Mouse (Mus musculus): ENCODE measurements at regions not wholly inside any gene's neighbourhood (a gene's known extent, or its start where the extent isn't known, plus 50 kb on each side); places are given as distances from the start of the nearest gene placed in this dataset.

DNA sequence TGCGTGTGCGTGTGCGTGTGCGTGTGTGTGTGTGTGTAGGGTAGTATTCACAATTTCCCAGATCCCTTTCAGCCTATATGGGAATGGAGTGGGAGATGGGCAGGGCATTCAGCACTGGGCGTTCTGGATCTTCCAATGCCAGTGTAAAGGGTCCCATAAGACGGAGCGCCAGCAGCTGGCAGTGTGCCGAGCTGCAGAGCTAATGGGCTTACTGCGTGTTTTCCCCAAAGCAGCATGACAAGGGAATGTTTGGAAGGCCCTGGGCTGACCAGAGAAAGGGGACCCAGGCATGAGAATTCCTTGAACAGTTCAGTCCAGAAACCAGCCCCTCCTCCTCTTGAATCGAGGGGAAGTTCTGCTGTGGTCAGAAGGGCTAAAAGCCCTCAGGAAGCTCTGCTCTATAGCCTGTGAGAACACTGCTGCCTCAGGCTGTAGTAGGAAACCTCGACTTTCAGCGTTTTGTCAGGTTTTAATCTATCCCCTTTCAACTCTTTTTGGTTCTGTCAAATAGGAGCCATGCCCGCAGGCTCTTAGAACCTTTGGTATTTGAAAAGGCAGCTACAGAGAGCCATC is 172.4 kb downstream of the Ktn1 start:
- no peaks in the 10 kb centered on the region for H3K36me3 ChIP-seq (ENCODE audit: control insufficient read depth, insufficient read depth, low read length, poor library complexity, severe bottlenecking)
- in situ Hi-C loops (cut with MboI; ENCODE audit: low sequenced_read_pairs in 2 of 2, unreplicated experiment in 2 of 2), result no loop called here
- no peaks in the 10 kb centered on the region for H3K9me3 ChIP-seq (ENCODE audit: control insufficient read depth, insufficient read depth, low read depth, low read length)
- H3K4me3 ChIP-seq (ENCODE audit: insufficient read depth in 1 of 2, low read depth in 1 of 2, low read length in 2 of 2, poor library complexity in 1 of 2, severe bottlenecking in 1 of 2), result no peak overlapping the region
- H3K4me1 ChIP-seq (ENCODE audit: control insufficient read depth in 2 of 2, insufficient read depth in 2 of 2, low read length in 2 of 2, poor library complexity in 1 of 2), result 0 out of 4 replicates have a peak, but pooled peaks cover 0 to 4% of the 10 kb centered on the region in 2 experiments
- no peak overlapping the region for H3K27ac ChIP-seq (ENCODE audit: insufficient read depth, low read depth, low read length, poor library complexity, severe bottlenecking)
- TF ChIP-seq HCFC1 (IDR thresholded peaks at IDR 0.05; ENCODE audit: borderline replicate concordance, insufficient read depth, low read length), result no peak
- no peak for TF ChIP-seq ZNF384 (IDR thresholded peaks at IDR 0.05; ENCODE audit: low read depth, low read length)
- no peak for TF ChIP-seq ZC3H11A (IDR thresholded peaks at IDR 0.05; ENCODE audit: borderline replicate concordance, low read depth, low read length)
- no peak for TF ChIP-seq MAFK (IDR thresholded peaks at IDR 0.05; ENCODE audit: insufficient read depth, low read depth, low read length)
- no peak for TF ChIP-seq CHD2 (IDR thresholded peaks at IDR 0.05; ENCODE audit: low read depth, low read length)
- no peak for DNase-seq (ENCODE audit: low read depth, low spot score)
- no peak overlapping the region; the same call in 1 of the 2 replicates for H3K9ac ChIP-seq (ENCODE audit: insufficient read depth, low read depth, low read length, poor library complexity, severe bottlenecking)

DNA sequence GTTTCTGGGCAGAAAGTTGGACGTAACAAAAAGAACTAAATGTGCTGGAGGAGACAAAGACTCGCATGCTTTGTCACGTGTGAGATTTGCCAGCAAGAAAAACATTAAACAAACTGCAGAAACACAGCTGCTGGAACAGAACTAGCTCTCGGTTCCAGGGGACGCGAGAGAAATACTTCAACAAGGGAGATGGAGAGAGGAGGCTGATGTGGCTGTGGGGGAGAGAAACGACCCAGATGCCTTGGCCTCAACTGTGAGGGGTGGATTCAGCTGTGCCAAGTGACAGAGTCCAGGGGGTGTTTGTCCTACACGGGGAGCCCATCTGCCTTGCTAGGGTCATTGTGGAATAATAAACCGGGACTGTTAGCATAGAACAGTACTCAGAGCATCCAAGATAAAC is 174.9 kb downstream of the Ktn1 start:
- no peak for DNase-seq (ENCODE audit: low read depth, low spot score)
- 0 out of 4 replicates have a peak, but pooled peaks cover 0 to 4% of the 10 kb centered on the region in 2 experiments for H3K4me1 ChIP-seq (ENCODE audit: control insufficient read depth in 2 of 2, insufficient read depth in 2 of 2, low read length in 2 of 2, poor library complexity in 1 of 2)
- in situ Hi-C loops (cut with MboI; ENCODE audit: low sequenced_read_pairs in 2 of 2, unreplicated experiment in 2 of 2), result no loop called here
- TF ChIP-seq MAFK (IDR thresholded peaks at IDR 0.05; ENCODE audit: insufficient read depth, low read depth, low read length) (no peak), ZNF384 (IDR thresholded peaks at IDR 0.05; ENCODE audit: low read depth, low read length) (no peak), HCFC1 (IDR thresholded peaks at IDR 0.05; ENCODE audit: borderline replicate concordance, insufficient read depth, low read length) (no peak), CHD2 (IDR thresholded peaks at IDR 0.05; ENCODE audit: low read depth, low read length) (no peak), ZC3H11A (IDR thresholded peaks at IDR 0.05; ENCODE audit: borderline replicate concordance, low read depth, low read length) (no peak)
- no peaks in the 10 kb centered on the region for H3K9me3 ChIP-seq (ENCODE audit: control insufficient read depth, insufficient read depth, low read depth, low read length)
- H3K36me3 ChIP-seq (ENCODE audit: control insufficient read depth, insufficient read depth, low read length, poor library complexity, severe bottlenecking), result no peaks in the 10 kb centered on the region
- no peak overlapping the region for H3K27ac ChIP-seq (ENCODE audit: insufficient read depth, low read depth, low read length, poor library complexity, severe bottlenecking)
- no peak overlapping the region for H3K9ac ChIP-seq (ENCODE audit: insufficient read depth, low read depth, low read length, poor library complexity, severe bottlenecking)
- H3K4me3 ChIP-seq (ENCODE audit: insufficient read depth in 1 of 2, low read depth in 1 of 2, low read length in 2 of 2, poor library complexity in 1 of 2, severe bottlenecking in 1 of 2), result no peak overlapping the region

DNA sequence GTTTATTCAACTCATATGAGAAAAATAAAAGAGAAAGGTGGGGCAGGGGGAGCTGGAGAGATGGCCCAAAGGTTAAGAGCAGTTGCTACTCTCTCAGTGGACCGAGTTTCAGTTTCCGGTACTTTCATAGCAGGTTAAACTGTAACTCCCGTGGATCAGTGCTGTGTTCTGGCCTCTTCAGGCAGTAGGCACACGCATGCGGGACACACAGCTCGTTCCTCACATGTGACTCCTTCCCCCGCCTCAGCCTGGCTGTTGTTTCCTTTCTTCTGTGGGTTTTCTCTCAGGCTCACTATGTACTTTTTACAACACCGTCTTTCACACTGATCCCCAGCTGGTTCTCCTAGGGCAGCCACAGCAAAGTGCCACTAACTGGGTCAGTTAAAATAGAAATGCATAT is 175.4 kb downstream of the Ktn1 start:
- no peak for DNase-seq (ENCODE audit: low read depth, low spot score)
- H3K4me1 ChIP-seq (ENCODE audit: control insufficient read depth in 2 of 2, insufficient read depth in 2 of 2, low read length in 2 of 2, poor library complexity in 1 of 2), result 0 out of 4 replicates have a peak, but pooled peaks cover 0 to 4% of the 10 kb centered on the region in 2 experiments
- no peaks in the 10 kb centered on the region for H3K36me3 ChIP-seq (ENCODE audit: control insufficient read depth, insufficient read depth, low read length, poor library complexity, severe bottlenecking)
- no peak overlapping the region for H3K4me3 ChIP-seq (ENCODE audit: insufficient read depth in 1 of 2, low read depth in 1 of 2, low read length in 2 of 2, poor library complexity in 1 of 2, severe bottlenecking in 1 of 2)
- H3K9ac ChIP-seq (ENCODE audit: insufficient read depth, low read depth, low read length, poor library complexity, severe bottlenecking), result no peak overlapping the region
- H3K9me3 ChIP-seq (ENCODE audit: control insufficient read depth, insufficient read depth, low read depth, low read length), result no peaks in the 10 kb centered on the region
- TF ChIP-seq CHD2 (IDR thresholded peaks at IDR 0.05; ENCODE audit: low read depth, low read length) (no peak), ZC3H11A (IDR thresholded peaks at IDR 0.05; ENCODE audit: borderline replicate concordance, low read depth, low read length) (no peak), MAFK (IDR thresholded peaks at IDR 0.05; ENCODE audit: insufficient read depth, low read depth, low read length) (no peak), ZNF384 (IDR thresholded peaks at IDR 0.05; ENCODE audit: low read depth, low read length) (no peak), HCFC1 (IDR thresholded peaks at IDR 0.05; ENCODE audit: borderline replicate concordance, insufficient read depth, low read length) (no peak)
- in situ Hi-C loops (cut with MboI; ENCODE audit: low sequenced_read_pairs in 2 of 2, unreplicated experiment in 2 of 2), result no loop called here
- H3K27ac ChIP-seq (ENCODE audit: insufficient read depth, low read depth, low read length, poor library complexity, severe bottlenecking), result no peak overlapping the region

DNA sequence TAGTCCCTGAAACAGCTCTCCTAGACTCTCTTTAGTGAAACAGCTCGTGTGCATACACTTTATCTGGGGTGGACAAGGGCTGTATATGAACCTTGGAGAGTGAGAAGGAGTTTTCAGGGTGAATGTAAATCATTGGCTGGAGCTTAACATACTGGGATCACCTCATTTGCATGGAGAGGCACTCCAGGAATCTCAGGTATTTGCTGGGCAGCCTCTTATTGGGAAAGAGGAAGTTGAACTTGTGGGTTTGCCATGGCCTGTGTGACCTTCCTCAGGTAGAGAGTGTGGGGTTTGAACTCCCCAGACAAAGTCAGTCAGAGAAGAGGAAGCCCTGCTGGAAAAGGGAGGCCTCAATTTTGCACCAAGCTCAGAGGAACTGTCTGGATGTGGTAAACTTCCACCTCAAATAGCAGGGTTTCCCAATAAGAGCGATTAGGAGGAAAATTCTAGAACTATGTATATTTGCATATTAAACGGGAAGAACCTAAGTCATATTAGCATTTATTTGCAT is 177.3 kb downstream of the Ktn1 start:
- Histone ChIP-seq H3K27ac (ENCODE audit: insufficient read depth, low read depth, low read length, poor library complexity, severe bottlenecking) (no peak overlapping the region), H3K4me1 (ENCODE audit: control insufficient read depth in 2 of 2, insufficient read depth in 2 of 2, low read length in 2 of 2, poor library complexity in 1 of 2) (0 out of 4 replicates have a peak, but pooled peaks cover 0 to 4% of the 10 kb centered on the region in 2 experiments), H3K36me3 (ENCODE audit: control insufficient read depth, insufficient read depth, low read length, poor library complexity, severe bottlenecking) (no peaks in the 10 kb centered on the region), H3K4me3 (ENCODE audit: insufficient read depth in 1 of 2, low read depth in 1 of 2, low read length in 2 of 2, poor library complexity in 1 of 2, severe bottlenecking in 1 of 2) (no peak overlapping the region), H3K9ac (ENCODE audit: insufficient read depth, low read depth, low read length, poor library complexity, severe bottlenecking) (no peak overlapping the region), H3K9me3 (ENCODE audit: control insufficient read depth, insufficient read depth, low read depth, low read length) (no peaks in the 10 kb centered on the region)
- TF ChIP-seq CHD2 (IDR thresholded peaks at IDR 0.05; ENCODE audit: low read depth, low read length), result no peak
- no peak for TF ChIP-seq ZNF384 (IDR thresholded peaks at IDR 0.05; ENCODE audit: low read depth, low read length)
- no peak for TF ChIP-seq MAFK (IDR thresholded peaks at IDR 0.05; ENCODE audit: insufficient read depth, low read depth, low read length)
- no peak for TF ChIP-seq ZC3H11A (IDR thresholded peaks at IDR 0.05; ENCODE audit: borderline replicate concordance, low read depth, low read length)
- TF ChIP-seq HCFC1 (IDR thresholded peaks at IDR 0.05; ENCODE audit: borderline replicate concordance, insufficient read depth, low read length), result no peak
- in situ Hi-C loops (cut with MboI; ENCODE audit: low sequenced_read_pairs in 2 of 2, unreplicated experiment in 2 of 2), result no loop called here
- DNase-seq (ENCODE audit: low read depth, low spot score), result no peak

Measured in ES-E14 (cell line).